Mouse (Mus musculus) stomach, postnatal 0 days (tissue): ENCODE measurements around the gene Csrnp1. TPM values are rescaled to one million over a fixed set of nuclear protein-coding genes. Genes with fewer than 3 reads are reported as not detected.

Experiments
- ATAC-seq: fragments of 200-750 bp; cut with Nextera tagmentation; 2 replicates; pipeline ENCODE4 v1.8.0; 2017; ENCODE audit not compliant: low FRiP score, low TSS enrichment
- DNase-seq: peaks from one replicate; pipeline ENCODE4 v3.0.0-alpha.2; 2016; ENCODE audit warnings: low spot score
- H3K27ac ChIP-seq: fragments of 300-500 bp; sonication (generic); replicated peaks from 2 replicates; pipeline ENCODE4 v1.5.1; 2014; ENCODE audit warnings: mild to moderate bottlenecking, control low read depth
- H3K27me3 ChIP-seq: fragments of 300-500 bp; sonication (generic); 2 replicates; pipeline ENCODE4 v1.6.1; 2014; ENCODE audit warnings: low read length; ENCODE audit not compliant: control insufficient read depth, insufficient read depth
- H3K36me3 ChIP-seq: fragments of 300-500 bp; sonication (generic); 2 replicates; pipeline ENCODE4 v1.6.1; 2014; ENCODE audit warnings: low read length, mixed read lengths; ENCODE audit not compliant: control insufficient read depth, insufficient read depth
- H3K4me1 ChIP-seq: fragments of 300-500 bp; sonication (generic); replicated peaks from 2 replicates; pipeline ENCODE4 v1.6.1; 2014; ENCODE audit warnings: antibody characterized with exemption; ENCODE audit not compliant: control insufficient read depth, insufficient read depth
- H3K4me2 ChIP-seq: fragments of 300-500 bp; sonication (generic); replicated peaks from 2 replicates; pipeline ENCODE4 v1.6.1; 2014; ENCODE audit warnings: low read depth, mild to moderate bottlenecking, control low read depth, moderate library complexity
- H3K4me3 ChIP-seq: fragments of 300-500 bp; sonication (generic); 2 replicates; pipeline ENCODE4 v1.5.1; 2014; ENCODE audit warnings: low read depth, low read length, control low read depth
- H3K9ac ChIP-seq: fragments of 300-500 bp; sonication (generic); 2 replicates; pipeline ENCODE4 v1.6.1; 2014; ENCODE audit warnings: mild to moderate bottlenecking, low read length, control low read depth, mixed read lengths
- H3K9me3 ChIP-seq: fragments of 300-500 bp; sonication (generic); 2 replicates; pipeline ENCODE4 v1.6.1; 2016; ENCODE audit warnings: low read length; ENCODE audit not compliant: control insufficient read depth
- CTCF ChIP-seq: IDR thresholded peaks from 2 replicates; pipeline ENCODE4 v1.5.1; 2016; ENCODE audit warnings: antibody characterized with exemption, low read depth, mild to moderate bottlenecking, moderate library complexity
- EP300 ChIP-seq: optimal IDR thresholded peaks from 2 replicates; pipeline ENCODE3; 2016; ENCODE audit warnings: antibody characterized with exemption
- WGBS: fragments of 180-500 bp; shearing (Covaris S2); extraction: QIAGEN DNeasy Blood & Tissue Kit; methylation state at CpG from one replicate; pipeline ENCODE4 v1.1.7; 2014; 5-methylcytosine and 5-hydroxymethylcytosine counted together
- polyA plus RNA-seq: library from polyadenylated mRNA; unstranded; fragments of >200 nt; fragmentation: Nextera tagmentation; extraction: Ambion mirVana; gene quantifications from 2 replicates; pipeline ENCODE4 v1.2.1, GENCODE M21; 2015

The Csrnp1 gene
- polyA plus RNA-seq, 1 experiment from 2014 or later: 5.5 TPM

DNA sequence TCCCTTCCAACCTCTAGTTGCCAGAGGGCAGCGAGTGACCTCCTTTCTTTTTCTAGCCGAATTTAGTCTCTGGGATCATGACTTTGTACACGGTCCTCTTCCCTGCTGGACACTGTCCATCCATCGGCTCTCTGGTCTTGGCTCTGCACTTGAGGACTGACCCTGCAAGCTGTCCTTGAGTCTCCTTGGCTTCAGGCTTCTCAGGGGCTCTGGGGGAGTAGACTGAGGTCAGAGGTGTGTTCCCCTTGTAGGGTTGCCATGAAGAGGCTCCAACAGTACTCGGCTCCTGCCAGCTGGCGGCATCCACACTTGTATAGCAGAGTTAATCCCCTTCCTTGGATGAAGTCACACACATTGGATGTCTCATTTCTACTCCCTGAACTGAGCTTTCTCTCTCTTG lies 15.2 kb upstream of the Csrnp1 start:
- ATAC-seq (no peak), DNase-seq (no peak)
- Histone ChIP-seq H3K4me3 (no peak overlapping the region), H3K9ac (peak overlapping the region; percentile 18; the same call in 1 of the 2 replicates), H3K9me3 (no peaks in the 10 kb centered on the region), H3K4me1 (no peaks in the 10 kb centered on the region), H3K4me2 (no peak overlapping the region; the same call in 1 of the 2 replicates), H3K27me3 (no peaks in the 10 kb centered on the region), H3K27ac (peak overlapping the region; percentile 53), H3K36me3 (no peaks in the 10 kb centered on the region)
- TF ChIP-seq CTCF: no peak
- TF ChIP-seq EP300: no peak
- 47% methylated on average over 6 of the region's 6 CpGs for WGBS

DNA sequence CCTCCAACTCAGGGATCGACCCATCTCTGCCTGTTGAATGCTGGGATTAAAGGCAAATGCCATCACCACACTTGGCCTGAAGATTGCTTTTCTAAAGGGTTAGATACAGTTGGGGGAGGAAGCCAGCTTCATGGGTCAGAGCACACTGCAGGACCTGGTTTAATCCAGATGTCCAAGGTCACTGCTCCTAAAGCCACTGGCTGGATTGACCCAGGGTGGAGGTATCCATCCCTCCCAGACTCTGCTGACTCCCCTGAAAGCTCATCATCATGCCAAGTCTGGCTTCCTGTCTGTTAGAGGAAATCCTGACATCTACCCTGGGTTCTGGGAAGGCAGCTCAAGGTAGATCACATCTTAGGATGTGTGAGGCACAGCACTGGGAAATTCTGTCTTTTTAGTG lies 14.3 kb upstream of the Csrnp1 start:
- 92% methylated on average over 1 of the region's 1 CpGs for WGBS

GRCm38 (mm10) chr9:119996080-119996479 lies 11.6 kb upstream of the Csrnp1 start:
- no peak overlapping the region for H3K9ac ChIP-seq
- ATAC-seq (no peak), DNase-seq (no peak)
- H3K4me3 ChIP-seq: no peak overlapping the region
- no peak overlapping the region for H3K4me2 ChIP-seq
- no peaks in the 10 kb centered on the region for H3K27me3 ChIP-seq
- no peak overlapping the region for H3K27ac ChIP-seq
- no peak for TF ChIP-seq EP300
- no peak for TF ChIP-seq CTCF
- no peaks in the 10 kb centered on the region for H3K36me3 ChIP-seq
- H3K9me3 ChIP-seq: no peaks in the 10 kb centered on the region
- WGBS: 89% methylated on average over 4 of the region's 4 CpGs
- no peaks in the 10 kb centered on the region for H3K4me1 ChIP-seq

More for the DNA sequence above, 14.3 kb upstream of the Csrnp1 start:
- no peaks in the 10 kb centered on the region for H3K4me1 ChIP-seq
- H3K27me3 ChIP-seq: no peaks in the 10 kb centered on the region
- no peak overlapping the region for H3K4me3 ChIP-seq
- no peaks in the 10 kb centered on the region for H3K9me3 ChIP-seq
- no peak overlapping the region for H3K9ac ChIP-seq
- TF ChIP-seq CTCF: no peak
- H3K27ac ChIP-seq: no peak overlapping the region
- no peaks in the 10 kb centered on the region for H3K36me3 ChIP-seq
- DNase-seq (no peak), ATAC-seq (no peak)
- H3K4me2 ChIP-seq: no peak overlapping the region

DNA sequence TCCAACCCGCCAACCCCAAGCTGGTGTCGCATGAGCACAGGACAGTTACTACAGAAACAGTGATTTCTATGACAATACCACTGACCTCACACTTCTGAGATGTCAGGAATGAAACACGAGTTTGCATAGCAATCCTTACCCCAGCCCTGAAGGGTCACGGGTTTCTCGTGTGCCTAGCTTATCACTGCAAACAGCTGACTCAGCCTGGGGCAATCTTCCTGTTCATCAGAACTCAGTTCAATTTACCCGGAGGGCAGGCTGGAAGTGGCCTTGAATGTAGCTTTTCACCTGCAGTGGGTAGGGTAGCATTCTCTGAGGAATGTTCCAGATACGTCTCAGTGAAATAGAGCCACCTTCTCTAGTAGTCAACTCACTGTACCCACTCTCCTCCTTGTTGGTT lies 9.7 kb upstream of the Csrnp1 start:
- DNase-seq (no peak), ATAC-seq (peak; percentile 70)
- TF ChIP-seq CTCF: no peak
- TF ChIP-seq EP300: no peak
- Histone ChIP-seq H3K9ac (no peak overlapping the region), H3K27ac (no peak overlapping the region), H3K4me1 (no peaks in the 10 kb centered on the region), H3K36me3 (no peaks in the 10 kb centered on the region), H3K4me2 (no peak overlapping the region), H3K4me3 (no peak overlapping the region), H3K27me3 (no peaks in the 10 kb centered on the region), H3K9me3 (no peaks in the 10 kb centered on the region)
- 56% methylated on average over 7 of the region's 7 CpGs for WGBS

GRCm38 (mm10) chr9:119993092-119993844 lies 8.8 kb upstream of the Csrnp1 start:
- 56% methylated on average over 10 of the region's 10 CpGs for WGBS
- H3K36me3 ChIP-seq: no peaks in the 10 kb centered on the region

GRCm38 (mm10) chr9:119991310-119991709 lies 6.9 kb upstream of the Csrnp1 start:
- no peaks in the 10 kb centered on the region for H3K36me3 ChIP-seq
- no peak for ATAC-seq
- no peaks in the 10 kb centered on the region for H3K27me3 ChIP-seq
- H3K27ac ChIP-seq: no peak overlapping the region
- no peak overlapping the region for H3K9ac ChIP-seq
- H3K4me1 ChIP-seq: no peaks in the 10 kb centered on the region
- 48% methylated on average over 5 of the region's 5 CpGs for WGBS
- H3K9me3 ChIP-seq: no peaks in the 10 kb centered on the region
- no peak overlapping the region for H3K4me3 ChIP-seq
- no peak for DNase-seq
- TF ChIP-seq CTCF (no peak), EP300 (no peak)
- no peak overlapping the region for H3K4me2 ChIP-seq

More at GRCm38 (mm10) chr9:119993092-119993844, 8.8 kb upstream of the Csrnp1 start:
- H3K9ac ChIP-seq: no peak overlapping the region
- no peaks in the 10 kb centered on the region for H3K9me3 ChIP-seq
- H3K27me3 ChIP-seq: no peaks in the 10 kb centered on the region
- H3K4me3 ChIP-seq: no peak overlapping the region
- TF ChIP-seq EP300 (no peak), CTCF (no peak)
- H3K4me2 ChIP-seq: no peak overlapping the region
- DNase-seq: no peak
- no peak overlapping the region for H3K27ac ChIP-seq
- H3K4me1 ChIP-seq: no peaks in the 10 kb centered on the region
- ATAC-seq: no peak
